Mouse (Mus musculus): ENCODE measurements around the gene Ebpl. TPM values are rescaled to one million over a fixed set of nuclear protein-coding genes. Genes with fewer than 3 reads are reported as not detected.
"Not testable (repeated sequence)": the region's sequence is repeated elsewhere in the genome, so short reads cannot be mapped to it uniquely, and the experiment has no call there.

Ebpl gene
- polyA plus RNA-seq, 1 experiment, result 2.1 TPM

GRCm38 (mm10) chr14:61327618-61328450 is 32.4 kb downstream of the Ebpl start:
- H3K27ac ChIP-seq (ENCODE audit: insufficient read depth, low read depth, low read length), result no peak overlapping the region
- H3K4me3 ChIP-seq (ENCODE audit: low read depth, low read length), result peak overlapping the region; percentile 26
- H3K27me3 ChIP-seq (ENCODE audit: control insufficient read depth, insufficient read depth, low read length), result no peaks in the 10 kb centered on the region
- peaks cover 4% of the 10 kb centered on the region for H3K4me1 ChIP-seq (ENCODE audit: control insufficient read depth, insufficient read depth, insufficient read length, low read length)
- TF ChIP-seq CTCF (IDR thresholded peaks at IDR 0.05; ENCODE audit: extremely low read depth, insufficient read length, insufficient replicate concordance, low read depth, low read length) (no peak), POLR2A (IDR thresholded peaks at IDR 0.05; ENCODE audit: low read depth, low read length) (no peak)
- no peaks in the 10 kb centered on the region for H3K36me3 ChIP-seq (ENCODE audit: control insufficient read depth, insufficient read depth, low read length)
- 53% methylated on average over 19 of the region's 19 CpGs for WGBS

GRCm38 (mm10) chr14:61327007-61327406 is 33.2 kb downstream of the Ebpl start:
- not testable (repeated sequence) for H3K4me3 ChIP-seq (ENCODE audit: low read depth, low read length); H3K27ac ChIP-seq (ENCODE audit: insufficient read depth, low read depth, low read length); H3K4me1 ChIP-seq (ENCODE audit: control insufficient read depth, insufficient read depth, insufficient read length, low read length); H3K36me3 ChIP-seq (ENCODE audit: control insufficient read depth, insufficient read depth, low read length); H3K27me3 ChIP-seq (ENCODE audit: control insufficient read depth, insufficient read depth, low read length)
- WGBS, result 30% methylated on average over 6 of the region's 6 CpGs

DNA sequence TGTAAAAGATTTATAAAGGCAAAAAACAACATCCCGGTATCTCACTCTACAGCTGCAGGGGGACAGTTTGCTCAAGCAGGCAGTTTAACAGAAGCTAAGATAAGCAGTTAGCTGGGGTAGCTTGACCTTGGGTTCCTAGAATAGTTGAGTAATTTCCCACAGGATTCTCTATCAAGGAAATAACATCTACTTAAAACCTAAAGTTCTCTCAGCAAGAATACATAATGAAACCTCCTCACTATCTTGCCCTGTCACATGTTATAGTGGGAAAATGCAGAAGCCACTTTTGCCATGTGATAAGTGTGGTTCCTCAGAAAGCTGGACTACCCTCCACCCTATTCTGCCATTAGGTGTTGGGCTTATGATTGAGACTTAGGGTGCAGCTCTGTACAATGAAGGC is 37.5 kb downstream of the Ebpl start:
- H3K27ac ChIP-seq (ENCODE audit: insufficient read depth, low read depth, low read length), result no peak overlapping the region
- no peaks in the 10 kb centered on the region for H3K36me3 ChIP-seq (ENCODE audit: control insufficient read depth, insufficient read depth, low read length)
- H3K4me3 ChIP-seq (ENCODE audit: low read depth, low read length), result no peak overlapping the region
- 78% methylated on average over 1 of the region's 1 CpGs for WGBS
- H3K27me3 ChIP-seq (ENCODE audit: control insufficient read depth, insufficient read depth, low read length), result no peaks in the 10 kb centered on the region
- H3K4me1 ChIP-seq (ENCODE audit: control insufficient read depth, insufficient read depth, insufficient read length, low read length), result peaks cover 2% of the 10 kb centered on the region; the same call in 1 of the 2 replicates
- no peak for TF ChIP-seq POLR2A (IDR thresholded peaks at IDR 0.05; ENCODE audit: low read depth, low read length)
- TF ChIP-seq CTCF (IDR thresholded peaks at IDR 0.05; ENCODE audit: extremely low read depth, insufficient read length, insufficient replicate concordance, low read depth, low read length), result no peak

GRCm38 (mm10) chr14:61321200-61321599 is 39.0 kb downstream of the Ebpl start:
- no peaks in the 10 kb centered on the region for H3K36me3 ChIP-seq (ENCODE audit: control insufficient read depth, insufficient read depth, low read length)
- no peak overlapping the region for H3K27ac ChIP-seq (ENCODE audit: insufficient read depth, low read depth, low read length)
- H3K27me3 ChIP-seq (ENCODE audit: control insufficient read depth, insufficient read depth, low read length), result no peaks in the 10 kb centered on the region
- H3K4me1 ChIP-seq (ENCODE audit: control insufficient read depth, insufficient read depth, insufficient read length, low read length), result no peaks in the 10 kb centered on the region
- TF ChIP-seq POLR2A (IDR thresholded peaks at IDR 0.05; ENCODE audit: low read depth, low read length) (no peak), CTCF (IDR thresholded peaks at IDR 0.05; ENCODE audit: extremely low read depth, insufficient read length, insufficient replicate concordance, low read depth, low read length) (no peak)
- no peak overlapping the region for H3K4me3 ChIP-seq (ENCODE audit: low read depth, low read length)
- WGBS, result 65% methylated on average over 4 of the region's 4 CpGs

- 88% methylated on average over 1 of the region's 1 CpGs for WGBS
- no peaks in the 10 kb centered on the region for H3K27me3 ChIP-seq (ENCODE audit: control insufficient read depth, insufficient read depth, low read length)
- H3K4me1 ChIP-seq (ENCODE audit: control insufficient read depth, insufficient read depth, insufficient read length, low read length), result no peaks in the 10 kb centered on the region
- H3K27ac ChIP-seq (ENCODE audit: insufficient read depth, low read depth, low read length), result no peak overlapping the region
- no peak overlapping the region for H3K4me3 ChIP-seq (ENCODE audit: low read depth, low read length)
- TF ChIP-seq CTCF (IDR thresholded peaks at IDR 0.05; ENCODE audit: extremely low read depth, insufficient read length, insufficient replicate concordance, low read depth, low read length), result no peak
- TF ChIP-seq POLR2A (IDR thresholded peaks at IDR 0.05; ENCODE audit: low read depth, low read length), result no peak
- H3K36me3 ChIP-seq (ENCODE audit: control insufficient read depth, insufficient read depth, low read length), result no peaks in the 10 kb centered on the region
Measured at GRCm38 (mm10) chr14:61320765-61321164, 39.5 kb downstream of the Ebpl start.

- H3K4me3 ChIP-seq (ENCODE audit: low read depth, low read length), result no peak overlapping the region
- WGBS, result 30% methylated on average over 4 of the region's 4 CpGs
- H3K27me3 ChIP-seq (ENCODE audit: control insufficient read depth, insufficient read depth, low read length), result no peaks in the 10 kb centered on the region
- no peaks in the 10 kb centered on the region for H3K36me3 ChIP-seq (ENCODE audit: control insufficient read depth, insufficient read depth, low read length)
- H3K4me1 ChIP-seq (ENCODE audit: control insufficient read depth, insufficient read depth, insufficient read length, low read length), result no peaks in the 10 kb centered on the region
- H3K27ac ChIP-seq (ENCODE audit: insufficient read depth, low read depth, low read length), result no peak overlapping the region
- TF ChIP-seq CTCF (IDR thresholded peaks at IDR 0.05; ENCODE audit: extremely low read depth, insufficient read length, insufficient replicate concordance, low read depth, low read length) (peak; percentile 72; the same call in 1 of the 2 replicates), POLR2A (IDR thresholded peaks at IDR 0.05; ENCODE audit: low read depth, low read length) (no peak)
Measured at GRCm38 (mm10) chr14:61316861-61317260, 43.4 kb downstream of the Ebpl start.

- TF ChIP-seq CTCF (IDR thresholded peaks at IDR 0.05; ENCODE audit: extremely low read depth, insufficient read length, insufficient replicate concordance, low read depth, low read length), result no peak
- no peak for TF ChIP-seq POLR2A (IDR thresholded peaks at IDR 0.05; ENCODE audit: low read depth, low read length)
- WGBS, result 59% methylated on average over 12 of the region's 12 CpGs
Measured at GRCm38 (mm10) chr14:61310963-61311362, 49.3 kb downstream of the Ebpl start.

More at GRCm38 (mm10) chr14:61310963-61311362, 49.3 kb downstream of the Ebpl start:
- peak overlapping the region; percentile 13; the same call in 1 of the 2 replicates for H3K4me3 ChIP-seq (ENCODE audit: low read depth, low read length)
- H3K36me3 ChIP-seq (ENCODE audit: control insufficient read depth, insufficient read depth, low read length), result no peaks in the 10 kb centered on the region
- H3K27me3 ChIP-seq (ENCODE audit: control insufficient read depth, insufficient read depth, low read length), result no peaks in the 10 kb centered on the region
- no peak overlapping the region for H3K27ac ChIP-seq (ENCODE audit: insufficient read depth, low read depth, low read length)
- H3K4me1 ChIP-seq (ENCODE audit: control insufficient read depth, insufficient read depth, insufficient read length, low read length), result 0 out of 2 replicates have a peak, but pooled peaks cover 2% of the 10 kb centered on the region
